Mouse (Mus musculus) myocyte (in vitro differentiated cells): ENCODE data around the gene Lpp. TPM values are rescaled to one million over a fixed set of nuclear protein-coding genes. Genes with fewer than 3 reads are reported as not detected.

ENCODE experiments used
- H3K27me3 ChIP-seq: one replicate; pipeline ENCODE4 v1.6.1; 2011; ENCODE audit not compliant: control insufficient read depth, insufficient read depth, insufficient read length
- H3K36me3 ChIP-seq: one replicate; pipeline ENCODE4 v1.6.1; 2011; ENCODE audit not compliant: control insufficient read depth, insufficient read depth
- H3K4me2 ChIP-seq: one replicate; pipeline ENCODE4 v1.6.1; 2011; ENCODE audit warnings: low read depth, control low read depth
- H3K4me3 ChIP-seq: one replicate; pipeline ENCODE4 v1.5.1; 2011; ENCODE audit warnings: mild to moderate bottlenecking, control low read depth, moderate library complexity
- H3K79me2 ChIP-seq: one replicate; pipeline ENCODE4 v1.6.1; 2011; ENCODE audit not compliant: control insufficient read depth, insufficient read depth
- H3ac ChIP-seq: one replicate; pipeline ENCODE4 v1.6.1; 2011; ENCODE audit not compliant: control insufficient read depth, insufficient read length
- CEBPB ChIP-seq: IDR thresholded peaks from 2 replicates; pipeline ENCODE4 v1.6.1; 2011; ENCODE audit warnings: mild to moderate bottlenecking, moderate library complexity; ENCODE audit not compliant: poor library complexity, insufficient read depth, severe bottlenecking
- E2F4 ChIP-seq: IDR thresholded peaks from one replicate; pipeline ENCODE4 v1.6.1; 2011; ENCODE audit warnings: mild to moderate bottlenecking, control low read depth, moderate library complexity; ENCODE audit not compliant: insufficient read depth
- MAX ChIP-seq: IDR thresholded peaks from one replicate; pipeline ENCODE4 v1.6.1; 2011; ENCODE audit warnings: low read depth, mild to moderate bottlenecking, control low read depth
- MYOD1 ChIP-seq, 3 experiments: IDR thresholded peaks; one replicate each; pipeline ENCODE4 v1.6.1; 2011; ENCODE audit warnings: control low read depth in 2 of 3, low read depth in 2 of 3, mild to moderate bottlenecking in 2 of 3, moderate library complexity in 1 of 3; ENCODE audit not compliant: insufficient read length in 2 of 3, control insufficient read depth in 1 of 3
- MYOG ChIP-seq, 3 experiments: IDR thresholded peaks; one replicate each; pipeline ENCODE4 v1.6.1; 2011; ENCODE audit warnings: control low read depth in 2 of 3, low read depth in 2 of 3, mild to moderate bottlenecking in 2 of 3; ENCODE audit not compliant: insufficient read length in 2 of 3, control insufficient read depth in 1 of 3, insufficient read depth in 1 of 3
- POLR2A ChIP-seq: IDR thresholded peaks from one replicate; pipeline ENCODE4 v1.6.1; 2011; ENCODE audit warnings: low read depth, mild to moderate bottlenecking, control low read depth, moderate library complexity; ENCODE audit not compliant: insufficient read length
- POLR2AphosphoS2 ChIP-seq: IDR thresholded peaks from one replicate; pipeline ENCODE4 v1.6.1; 2011; ENCODE audit warnings: low read depth, control low read depth; ENCODE audit not compliant: insufficient read length
- REST ChIP-seq: IDR thresholded peaks from one replicate; pipeline ENCODE4 v1.6.1; 2011; ENCODE audit warnings: mild to moderate bottlenecking, control low read depth, moderate library complexity; ENCODE audit not compliant: insufficient read depth, insufficient read length
- SRF ChIP-seq: IDR thresholded peaks from one replicate; pipeline ENCODE4 v1.6.1; 2011; ENCODE audit warnings: low read depth; ENCODE audit not compliant: control insufficient read depth, insufficient read length
- TCF12 ChIP-seq: IDR thresholded peaks from one replicate; pipeline ENCODE4 v1.6.1; 2011; ENCODE audit warnings: mild to moderate bottlenecking, control low read depth; ENCODE audit not compliant: poor library complexity, insufficient read depth, severe bottlenecking
- TCF3 ChIP-seq: IDR thresholded peaks from one replicate; pipeline ENCODE4 v1.6.1; 2011; ENCODE audit warnings: low read depth, control low read depth; ENCODE audit not compliant: insufficient read length
- USF1 ChIP-seq: IDR thresholded peaks from one replicate; pipeline ENCODE4 v1.6.1; 2011; ENCODE audit warnings: low read depth, mild to moderate bottlenecking, control low read depth, moderate library complexity
- polyA plus RNA-seq: library from polyadenylated mRNA; unstranded; fragments of >200 nt; fragmentation: generic; extraction: Trizol; gene quantifications from one replicate; pipeline ENCODE4 v1.2.1, GENCODE M21; 2012; ENCODE audit warnings: missing spikeins

The Lpp gene
- polyA plus RNA-seq, 1 experiment = 4.8 TPM

- Histone ChIP-seq H3K79me2 (no peaks in the 10 kb centered on the region), H3K36me3 (no peaks in the 10 kb centered on the region), H3K27me3 (no peaks in the 10 kb centered on the region), H3K4me2 (no peak overlapping the region), H3K4me3 (no peak overlapping the region), H3ac (no peak overlapping the region)
- TF ChIP-seq TCF3 = no peak
- TF ChIP-seq TCF12 = no peak
- TF ChIP-seq POLR2AphosphoS2 = no peak
- TF ChIP-seq MAX = no peak
- no peak for TF ChIP-seq USF1
- TF ChIP-seq CEBPB = no peak
- TF ChIP-seq REST = no peak
- no peak for TF ChIP-seq POLR2A
- no peak for TF ChIP-seq SRF
- TF ChIP-seq MYOD1 (IDR thresholded peaks at IDR 0.05; ENCODE audit: control insufficient read depth in 1 of 3, insufficient read length in 2 of 3, low read depth in 2 of 3) = no peak
Measured at GRCm38 (mm10) chr16:24919349-24920012, 526.2 kb downstream of the Lpp start.

GRCm38 (mm10) chr16:24930070-24930469 is 536.8 kb downstream of the Lpp start:
- Histone ChIP-seq H3K27me3 (no peaks in the 10 kb centered on the region), H3K36me3 (peaks cover 4% of the 10 kb centered on the region), H3ac (no peak overlapping the region), H3K4me2 (peak overlapping the region; percentile 10), H3K79me2 (no peaks in the 10 kb centered on the region), H3K4me3 (no peak overlapping the region)
- TF ChIP-seq USF1 (no peak), POLR2A (no peak), E2F4 (no peak), MYOG (IDR thresholded peaks at IDR 0.05; ENCODE audit: control insufficient read depth in 1 of 3, insufficient read depth in 1 of 3, insufficient read length in 2 of 3, low read depth in 2 of 3) (no peak), MAX (no peak), CEBPB (no peak), TCF12 (no peak), MYOD1 (IDR thresholded peaks at IDR 0.05; ENCODE audit: control insufficient read depth in 1 of 3, insufficient read length in 2 of 3, low read depth in 2 of 3) (no peak), POLR2AphosphoS2 (no peak), REST (no peak), SRF (no peak), TCF3 (no peak)

GRCm38 (mm10) chr16:24930621-24931020 is 537.3 kb downstream of the Lpp start:
- Histone ChIP-seq H3K4me3 (no peak overlapping the region), H3K36me3 (peaks cover 4% of the 10 kb centered on the region), H3ac (no peak overlapping the region), H3K27me3 (no peaks in the 10 kb centered on the region), H3K79me2 (no peaks in the 10 kb centered on the region), H3K4me2 (peak overlapping the region; percentile 10)
- TF ChIP-seq CEBPB = no peak
- TF ChIP-seq TCF3 = no peak
- TF ChIP-seq REST = no peak
- TF ChIP-seq SRF = no peak

GRCm38 (mm10) chr16:24932816-24933215 is 539.5 kb downstream of the Lpp start:
- H3K79me2 ChIP-seq = no peaks in the 10 kb centered on the region
- no peaks in the 10 kb centered on the region for H3K27me3 ChIP-seq
- peaks cover 4% of the 10 kb centered on the region for H3K36me3 ChIP-seq
- no peak for TF ChIP-seq REST
- no peak for TF ChIP-seq POLR2A
- no peak for TF ChIP-seq TCF3
- TF ChIP-seq MYOD1 (IDR thresholded peaks at IDR 0.05; ENCODE audit: control insufficient read depth in 1 of 3, insufficient read length in 2 of 3, low read depth in 2 of 3) = no peak
- TF ChIP-seq CEBPB = no peak
- TF ChIP-seq MAX = no peak
- TF ChIP-seq USF1 = no peak
- no peak for TF ChIP-seq SRF
- no peak for TF ChIP-seq POLR2AphosphoS2
- no peak for TF ChIP-seq E2F4
- TF ChIP-seq TCF12 = no peak
- no peak for TF ChIP-seq MYOG (IDR thresholded peaks at IDR 0.05; ENCODE audit: control insufficient read depth in 1 of 3, insufficient read depth in 1 of 3, insufficient read length in 2 of 3, low read depth in 2 of 3)
- no peak overlapping the region for H3K4me3 ChIP-seq
- H3K4me2 ChIP-seq = no peak overlapping the region
- no peak overlapping the region for H3ac ChIP-seq

GRCm38 (mm10) chr16:24933691-24934090 is 540.4 kb downstream of the Lpp start:
- Histone ChIP-seq H3K4me2 (peak overlapping the region; percentile 28), H3K36me3 (peaks cover 4% of the 10 kb centered on the region), H3K4me3 (no peak overlapping the region), H3K27me3 (no peaks in the 10 kb centered on the region), H3ac (no peak overlapping the region), H3K79me2 (no peaks in the 10 kb centered on the region)
- no peak for TF ChIP-seq TCF3
- TF ChIP-seq CEBPB = peak; percentile 76
- TF ChIP-seq MYOD1 (IDR thresholded peaks at IDR 0.05; ENCODE audit: control insufficient read depth in 1 of 3, insufficient read length in 2 of 3, low read depth in 2 of 3) = no peak
- TF ChIP-seq MYOG (IDR thresholded peaks at IDR 0.05; ENCODE audit: control insufficient read depth in 1 of 3, insufficient read depth in 1 of 3, insufficient read length in 2 of 3, low read depth in 2 of 3) = no peak
- TF ChIP-seq E2F4 = no peak
- no peak for TF ChIP-seq POLR2AphosphoS2
- no peak for TF ChIP-seq TCF12
- no peak for TF ChIP-seq MAX
